Mouse (Mus musculus) activated CD4-positive, CD25-positive, alpha-beta regulatory T cell, adult 4 months (primary cell): ENCODE measurements at regions not wholly inside any gene's neighbourhood (a gene's known extent, or its start where the extent isn't known, plus 50 kb on each side); places are given as distances from the start of the nearest gene placed in this dataset.

Experiments
- ATAC-seq: one replicate; pipeline ENCODE4 v1.8.0; 2017

- no peak for ATAC-seq
Measured at GRCm38 (mm10) chr5:85706084-85706483, 359.3 kb downstream of the Cenpc1 start.

- no peak for ATAC-seq
Measured at GRCm38 (mm10) chr5:85677872-85678271, 387.5 kb downstream of the Cenpc1 start.

GRCm38 (mm10) chr5:85671121-85671520, 394.3 kb downstream of the Cenpc1 start:
- ATAC-seq: no peak

GRCm38 (mm10) chr5:85661487-85661886, 403.9 kb downstream of the Cenpc1 start:
- no peak for ATAC-seq

- ATAC-seq: no peak
Measured at GRCm38 (mm10) chr5:85621078-85621477, 444.3 kb downstream of the Cenpc1 start.

- ATAC-seq: no peak
Measured at GRCm38 (mm10) chr5:85614783-85615182, 450.6 kb downstream of the Cenpc1 start.

- ATAC-seq: no peak
Measured at GRCm38 (mm10) chr5:85612606-85613005, 452.8 kb downstream of the Cenpc1 start.

GRCm38 (mm10) chr5:85609104-85609503, 456.3 kb downstream of the Cenpc1 start:
- no peak for ATAC-seq

- ATAC-seq: no peak
Measured at GRCm38 (mm10) chr5:85598164-85598563, 467.2 kb downstream of the Cenpc1 start.

GRCm38 (mm10) chr5:85595082-85595447, 470.3 kb downstream of the Cenpc1 start:
- no peak for ATAC-seq

GRCm38 (mm10) chr5:85594413-85595081, 470.8 kb downstream of the Cenpc1 start:
- no peak for ATAC-seq

- ATAC-seq: no peak
Measured at GRCm38 (mm10) chr5:85592236-85592635, 473.1 kb downstream of the Cenpc1 start.

GRCm38 (mm10) chr5:85586727-85587126, 478.7 kb downstream of the Cenpc1 start:
- no peak for ATAC-seq

- no peak for ATAC-seq
Measured at GRCm38 (mm10) chr5:85572531-85572930, 492.9 kb downstream of the Cenpc1 start.

- no peak for ATAC-seq
Measured at GRCm38 (mm10) chr5:85571967-85572366, 493.4 kb downstream of the Cenpc1 start.

- ATAC-seq: no peak
Measured at GRCm38 (mm10) chr5:85571381-85571780, 494.0 kb downstream of the Cenpc1 start.

GRCm38 (mm10) chr5:85536329-85536728, 529.1 kb downstream of the Cenpc1 start:
- no peak for ATAC-seq

GRCm38 (mm10) chr5:85525385-85526194, 539.8 kb downstream of the Cenpc1 start:
- no peak for ATAC-seq

- ATAC-seq: no peak
Measured at GRCm38 (mm10) chr5:85505244-85505643, 560.1 kb downstream of the Cenpc1 start.

GRCm38 (mm10) chr5:85497261-85497660, 568.1 kb downstream of the Cenpc1 start:
- no peak for ATAC-seq

- ATAC-seq: no peak
Measured at GRCm38 (mm10) chr5:85485733-85486322, 579.6 kb downstream of the Cenpc1 start.

- no peak for ATAC-seq
Measured at GRCm38 (mm10) chr5:85485157-85485556, 580.2 kb downstream of the Cenpc1 start.

- ATAC-seq: no peak
Measured at GRCm38 (mm10) chr5:85467811-85468210, 597.6 kb downstream of the Cenpc1 start.

GRCm38 (mm10) chr5:85467151-85467550, 598.2 kb downstream of the Cenpc1 start:
- no peak for ATAC-seq
